ENCODE assay signal across 27 mouse cellular contexts in the genomic region with DNA sequence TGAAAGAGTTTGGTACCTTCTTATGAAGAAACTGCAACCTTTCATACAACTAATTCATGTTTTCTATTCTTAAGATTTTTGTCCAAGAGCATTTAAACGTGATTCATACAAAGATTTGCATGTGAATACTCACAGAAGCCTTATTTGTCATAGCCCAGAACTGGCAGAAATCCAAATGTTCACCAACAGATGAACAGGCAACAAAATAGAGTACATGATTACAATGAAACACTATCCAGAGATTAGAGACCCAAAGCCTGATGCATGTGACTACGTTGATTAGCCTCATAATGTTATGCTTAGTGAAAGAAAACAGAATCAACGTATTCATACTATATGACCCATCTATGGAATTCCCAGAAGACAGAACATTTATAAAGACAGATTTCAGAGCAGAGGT.
"Had no signal": no experiment of that assay in that cellular context is flagged by ENCODE, and none has a peak within 500 bp of the region (broad histone marks: within the 10 kb centered on the region; RNA-seq: fewer than 3 reads in every experiment).

No protein-coding gene starts in this region.

- H3K4me1 ChIP-seq: heart, embryonic 10.5 days; heart, embryonic 12.5 days; hindbrain, embryonic 12.5 days; kidney, embryonic 15.5 days; limb, embryonic 13.5 days; limb, embryonic 15.5 days; liver, embryonic 12.5 days had no signal

- H3K9ac ChIP-seq: heart, embryonic 12.5 days; hindbrain, embryonic 12.5 days; hindbrain, embryonic 14.5 days; kidney, embryonic 15.5 days; limb, embryonic 13.5 days; limb, embryonic 15.5 days; liver, embryonic 12.5 days; liver, embryonic 14.5 days had no signal

- H3K36me3 ChIP-seq: heart, embryonic 10.5 days; heart, embryonic 12.5 days; hindbrain, embryonic 10.5 days; hindbrain, embryonic 12.5 days; kidney, embryonic 15.5 days; limb, embryonic 13.5 days; limb, embryonic 15.5 days; liver, embryonic 12.5 days had no signal

- H3K27ac ChIP-seq: heart, embryonic 10.5 days; hindbrain, embryonic 10.5 days; hindbrain, embryonic 12.5 days; hindbrain, embryonic 14.5 days; kidney, embryonic 15.5 days; kidney, postnatal 0 days; limb, embryonic 13.5 days; limb, embryonic 15.5 days; liver, embryonic 12.5 days; liver, embryonic 14.5 days had no signal

- H3K4me3 ChIP-seq: heart, embryonic 10.5 days; heart, embryonic 12.5 days; hindbrain, embryonic 10.5 days; hindbrain, embryonic 12.5 days; kidney, embryonic 15.5 days; limb, embryonic 13.5 days; limb, embryonic 15.5 days; liver, embryonic 12.5 days had no signal

- DNase-seq: gastrocnemius, postnatal 10 days; gastrocnemius, postnatal 25 days; heart, adult 18-20 months; heart, postnatal 10 days; heart, postnatal 4 days; kidney, adult 11 months; kidney, adult 2 months; kidney, adult 9 months; kidney, postnatal 14 days; kidney, postnatal 36 days; layer of hippocampus, adult 9-11 months; layer of hippocampus, postnatal 36 days; left cerebral cortex, postnatal 4 days had no signal

- H3K4me2 ChIP-seq: heart, embryonic 12.5 days; hindbrain, embryonic 12.5 days; hindbrain, embryonic 14.5 days; kidney, embryonic 15.5 days; limb, embryonic 13.5 days; limb, embryonic 15.5 days; liver, embryonic 12.5 days had no signal

- ATAC-seq: hindbrain, embryonic 16.5 days; inflammation-experienced regulatory T-cells, adult 6 months; intestine, embryonic 16.5 days; liver, embryonic 12.5 days had no signal

- H3K27me3 ChIP-seq: heart, embryonic 12.5 days; hindbrain, embryonic 12.5 days; kidney, embryonic 15.5 days; limb, embryonic 13.5 days; limb, embryonic 15.5 days; liver, embryonic 12.5 days had no signal

- H3K9me3 ChIP-seq: heart, embryonic 10.5 days; heart, embryonic 12.5 days; hindbrain, embryonic 10.5 days; hindbrain, embryonic 12.5 days; kidney, embryonic 15.5 days; limb, embryonic 13.5 days; limb, embryonic 15.5 days; liver, embryonic 12.5 days had no signal
